Mouse (Mus musculus): ENCODE results near the gene Hoxb8. TPM values are rescaled to one million over a fixed set of nuclear protein-coding genes. Genes with fewer than 3 reads are reported as not detected.

The Hoxb8 gene
- polyA plus RNA-seq, 2 experiments, result 0.43 to 2.1 TPM

DNA sequence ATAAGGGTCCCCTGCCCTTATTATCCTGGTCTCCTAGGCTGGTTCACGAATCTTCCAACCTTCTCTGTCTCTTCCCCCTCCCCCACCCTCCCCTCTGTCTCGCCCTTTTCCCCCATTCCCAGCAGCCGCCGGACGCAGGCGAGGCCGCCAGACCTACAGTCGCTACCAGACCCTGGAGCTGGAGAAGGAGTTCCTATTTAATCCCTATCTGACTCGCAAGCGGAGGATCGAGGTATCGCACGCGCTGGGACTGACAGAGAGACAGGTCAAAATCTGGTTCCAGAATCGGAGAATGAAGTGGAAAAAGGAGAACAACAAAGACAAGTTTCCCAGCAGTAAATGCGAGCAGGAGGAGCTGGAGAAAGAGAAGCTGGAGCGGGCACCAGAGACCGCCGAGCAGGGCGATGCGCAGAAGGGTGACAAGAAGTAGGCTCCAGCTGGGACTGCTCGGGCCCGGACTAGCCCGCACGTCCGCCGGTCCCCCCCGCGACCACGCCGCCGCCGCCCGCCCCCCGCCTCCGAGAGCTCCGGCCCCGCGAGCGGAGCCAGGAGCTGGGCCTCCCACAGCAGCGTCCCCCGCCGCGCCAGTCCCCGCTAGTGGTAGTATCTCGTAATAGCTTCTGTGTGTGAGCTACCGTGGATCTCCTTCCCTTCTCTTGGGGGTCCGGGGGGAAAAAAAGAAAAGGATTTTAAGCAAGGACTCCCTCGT, 2.5 kb downstream of the Hoxb8 start:
- DNase-seq (ENCODE audit: low spot score) (no peak), ATAC-seq (ENCODE audit: low FRiP score, low read depth) (no peak)
- 2% methylated on average over 46 of the region's 49 CpGs for WGBS
- H3K4me2 ChIP-seq (replicated peaks; ENCODE audit: low read depth, low read length, severe bottlenecking), result peak overlapping the region; percentile 41
- no peak overlapping the region for H3K27ac ChIP-seq (replicated peaks; ENCODE audit: low read depth, low read length)
- TF ChIP-seq POLR2A (IDR thresholded peaks at IDR 0.05; ENCODE audit: borderline replicate concordance, extremely low read depth, insufficient read depth, insufficient read length), result no peak
- H3K4me1 ChIP-seq (ENCODE audit: control insufficient read depth, insufficient read depth, low read length), result peaks cover 4% of the 10 kb centered on the region; the same call in 1 of the 2 replicates
- H3K9me3 ChIP-seq (ENCODE audit: control insufficient read depth, low read length), result no peaks in the 10 kb centered on the region
- H3K36me3 ChIP-seq (ENCODE audit: control insufficient read depth, insufficient read depth, low read length), result no peaks in the 10 kb centered on the region
- peak overlapping the region; percentile 36; the same call in 1 of the 2 replicates for H3K9ac ChIP-seq (ENCODE audit: low read depth, low read length, severe bottlenecking)
- H3K27me3 ChIP-seq (ENCODE audit: control insufficient read depth, insufficient read depth, low read length), result peaks cover 97% of the 10 kb centered on the region
- peak overlapping the region; percentile 25 for H3K4me3 ChIP-seq (replicated peaks; ENCODE audit: low read length)

- H3K9ac ChIP-seq (ENCODE audit: low read depth, low read length, severe bottlenecking), result no peak overlapping the region
- no peak for ATAC-seq (ENCODE audit: low FRiP score, low read depth)
Observed at GRCm38 (mm10) chr11:96284774-96285734, 3.3 kb downstream of the Hoxb8 start.

GRCm38 (mm10) chr11:96285771-96286738, 4.3 kb downstream of the Hoxb8 start, which contains the start of gene Hoxb7:
Gene Hoxb7 (plus strand): TSS chr11:96286623.
- DNase-seq (ENCODE audit: low spot score) (no peak), ATAC-seq (ENCODE audit: low FRiP score, low read depth) (no peak)
- TF ChIP-seq POLR2A (IDR thresholded peaks at IDR 0.05; ENCODE audit: borderline replicate concordance, extremely low read depth, insufficient read depth, insufficient read length), result 0 out of 2 replicates have a peak, but pooled peaks have one; percentile 8
- Histone ChIP-seq H3K4me1 (ENCODE audit: control insufficient read depth, insufficient read depth, low read length) (peaks cover 4% of the 10 kb centered on the region; the same call in 1 of the 2 replicates), H3K36me3 (ENCODE audit: control insufficient read depth, insufficient read depth, low read length) (no peaks in the 10 kb centered on the region), H3K27ac (replicated peaks; ENCODE audit: low read depth, low read length) (no peak within 1 kb of the TSS), H3K9me3 (ENCODE audit: control insufficient read depth, low read length) (no peaks in the 10 kb centered on the region), H3K4me3 (replicated peaks; ENCODE audit: low read length) (peak within 1 kb of the TSS; percentile 28), H3K9ac (ENCODE audit: low read depth, low read length, severe bottlenecking) (0 out of 2 replicates have a peak within 1 kb of the TSS, but pooled peaks have one; percentile 26), H3K4me2 (replicated peaks; ENCODE audit: low read depth, low read length, severe bottlenecking) (peak within 1 kb of the TSS; percentile 43), H3K27me3 (ENCODE audit: control insufficient read depth, insufficient read depth, low read length) (peaks cover 97% of the 10 kb centered on the region)
- WGBS, result under 1% methylated on average over 43 of the region's 43 CpGs

More at GRCm38 (mm10) chr11:96284774-96285734, 3.3 kb downstream of the Hoxb8 start:
- peak overlapping the region; percentile 41 for H3K4me2 ChIP-seq (replicated peaks; ENCODE audit: low read depth, low read length, severe bottlenecking)
- under 1% methylated on average over 31 of the region's 37 CpGs for WGBS
- H3K27me3 ChIP-seq (ENCODE audit: control insufficient read depth, insufficient read depth, low read length), result peaks cover 97% of the 10 kb centered on the region
- H3K4me1 ChIP-seq (ENCODE audit: control insufficient read depth, insufficient read depth, low read length), result peaks cover 4% of the 10 kb centered on the region; the same call in 1 of the 2 replicates
- no peaks in the 10 kb centered on the region for H3K36me3 ChIP-seq (ENCODE audit: control insufficient read depth, insufficient read depth, low read length)
- TF ChIP-seq POLR2A (IDR thresholded peaks at IDR 0.05; ENCODE audit: borderline replicate concordance, extremely low read depth, insufficient read depth, insufficient read length), result no peak
- no peak for DNase-seq (ENCODE audit: low spot score)
- H3K9me3 ChIP-seq (ENCODE audit: control insufficient read depth, low read length), result no peaks in the 10 kb centered on the region
- H3K4me3 ChIP-seq (replicated peaks; ENCODE audit: low read length), result peak overlapping the region; percentile 25
- H3K27ac ChIP-seq (replicated peaks; ENCODE audit: low read depth, low read length), result no peak overlapping the region

- H3K27ac ChIP-seq (replicated peaks; ENCODE audit: low read depth, low read length), result no peak overlapping the region
- WGBS, result 1% methylated on average over 55 of the region's 55 CpGs
Observed at GRCm38 (mm10) chr11:96286739-96287385, 5.2 kb downstream of the Hoxb8 start.

More at GRCm38 (mm10) chr11:96286739-96287385, 5.2 kb downstream of the Hoxb8 start:
- TF ChIP-seq POLR2A (IDR thresholded peaks at IDR 0.05; ENCODE audit: borderline replicate concordance, extremely low read depth, insufficient read depth, insufficient read length), result no peak
- no peak for DNase-seq (ENCODE audit: low spot score)
- Histone ChIP-seq H3K4me3 (replicated peaks; ENCODE audit: low read length) (peak overlapping the region; percentile 28), H3K4me1 (ENCODE audit: control insufficient read depth, insufficient read depth, low read length) (peaks cover 4% of the 10 kb centered on the region; the same call in 1 of the 2 replicates), H3K4me2 (replicated peaks; ENCODE audit: low read depth, low read length, severe bottlenecking) (peak overlapping the region; percentile 43), H3K9ac (ENCODE audit: low read depth, low read length, severe bottlenecking) (0 out of 2 replicates have a peak overlapping the region, but pooled peaks have one; percentile 26), H3K27me3 (ENCODE audit: control insufficient read depth, insufficient read depth, low read length) (peaks cover 98% of the 10 kb centered on the region), H3K36me3 (ENCODE audit: control insufficient read depth, insufficient read depth, low read length) (no peaks in the 10 kb centered on the region), H3K9me3 (ENCODE audit: control insufficient read depth, low read length) (no peaks in the 10 kb centered on the region)
- ATAC-seq (ENCODE audit: low FRiP score, low read depth), result no peak

Data from limb, embryonic 14.5 days (tissue).